Mouse (Mus musculus): Measurements from ENCODE around the gene Gng10. TPM values are rescaled to one million over a fixed set of nuclear protein-coding genes. Genes with fewer than 3 reads are reported as not detected.
A peak's percentile ranks its signal among the peaks of the same experiment; 100 is the strongest.

The Gng10 gene
- total RNA-seq, 2 experiments from 2014 or later, result 182 to 325 TPM

GRCm38 (mm10) chr4:59011446-59011845, 23.4 kb upstream of the Gng10 start:
- no peak for ATAC-seq (ENCODE audit: poor library complexity, severe bottlenecking)

- ATAC-seq (ENCODE audit: poor library complexity, severe bottlenecking), result no peak
These were observed 19.7 kb upstream of the Gng10 start for GRCm38 (mm10) chr4:59015181-59015580.

- ATAC-seq (ENCODE audit: poor library complexity, severe bottlenecking), result no peak
These were observed 18.0 kb upstream of the Gng10 start for GRCm38 (mm10) chr4:59016922-59017321.

- ATAC-seq (ENCODE audit: poor library complexity, severe bottlenecking), result no peak
These were observed 467 bp upstream of the Gng10 start for GRCm38 (mm10) chr4:59034325-59034917.

- ATAC-seq (ENCODE audit: poor library complexity, severe bottlenecking), result peak; percentile 12; the same call in 1 of the 2 replicates
These were observed 980 bp downstream of the Gng10 start for GRCm38 (mm10) chr4:59035786-59036350.

- ATAC-seq (ENCODE audit: poor library complexity, severe bottlenecking), result peak; percentile 65
These were observed 1.7 kb downstream of the Gng10 start for GRCm38 (mm10) chr4:59036490-59037127.

GRCm38 (mm10) chr4:59037525-59037924, 2.6 kb downstream of the Gng10 start:
- no peak for ATAC-seq (ENCODE audit: poor library complexity, severe bottlenecking)

GRCm38 (mm10) chr4:59040397-59041287, 5.8 kb downstream of the Gng10 start:
- peak; percentile 45 for ATAC-seq (ENCODE audit: poor library complexity, severe bottlenecking)

GRCm38 (mm10) chr4:59043074-59043473, 8.2 kb downstream of the Gng10 start:
- peak; percentile 77 for ATAC-seq (ENCODE audit: poor library complexity, severe bottlenecking)

GRCm38 (mm10) chr4:59043891-59044290, 9.0 kb downstream of the Gng10 start:
- ATAC-seq (ENCODE audit: poor library complexity, severe bottlenecking), result no peak

GRCm38 (mm10) chr4:59047222-59047621, 12.3 kb downstream of the Gng10 start:
- no peak for ATAC-seq (ENCODE audit: poor library complexity, severe bottlenecking)

GRCm38 (mm10) chr4:59051081-59051480, 16.2 kb downstream of the Gng10 start:
- no peak for ATAC-seq (ENCODE audit: poor library complexity, severe bottlenecking)

GRCm38 (mm10) chr4:59057929-59058328, 23.0 kb downstream of the Gng10 start:
- no peak for ATAC-seq (ENCODE audit: poor library complexity, severe bottlenecking)

GRCm38 (mm10) chr4:59062526-59062925, 27.6 kb downstream of the Gng10 start:
- no peak for ATAC-seq (ENCODE audit: poor library complexity, severe bottlenecking)

GRCm38 (mm10) chr4:59069276-59069675, 34.4 kb downstream of the Gng10 start:
- ATAC-seq (ENCODE audit: poor library complexity, severe bottlenecking), result no peak

- ATAC-seq (ENCODE audit: poor library complexity, severe bottlenecking), result peak; percentile 86
These were observed 48.5 kb downstream of the Gng10 start for GRCm38 (mm10) chr4:59083430-59083829.

GRCm38 (mm10) chr4:59089391-59089790, 54.5 kb downstream of the Gng10 start:
- ATAC-seq (ENCODE audit: poor library complexity, severe bottlenecking), result no peak

Data from megakaryocyte, adult 5-6 weeks (primary cell).